Mouse (Mus musculus) E14TG2a.4 (cell line): ENCODE results near the gene Sergef.

Experiments used
- CTCF ChIP-seq: conservative IDR thresholded peaks from 2 replicates; pipeline ENCODE4 v1.5.1; 2014; ENCODE audit warnings: low read length
- NANOG ChIP-seq: IDR thresholded peaks from 2 replicates; pipeline ENCODE4 v1.6.1; 2014; ENCODE audit warnings: borderline replicate concordance, low read length, mixed read lengths

GRCm38 (mm10) chr7:46544195-46544641 is 95.4 kb downstream of the Sergef start:
- TF ChIP-seq CTCF (no peak), NANOG (no peak)
